Mouse (Mus musculus): ENCODE results near the gene Chil1.

Gene Chil1

DNA sequence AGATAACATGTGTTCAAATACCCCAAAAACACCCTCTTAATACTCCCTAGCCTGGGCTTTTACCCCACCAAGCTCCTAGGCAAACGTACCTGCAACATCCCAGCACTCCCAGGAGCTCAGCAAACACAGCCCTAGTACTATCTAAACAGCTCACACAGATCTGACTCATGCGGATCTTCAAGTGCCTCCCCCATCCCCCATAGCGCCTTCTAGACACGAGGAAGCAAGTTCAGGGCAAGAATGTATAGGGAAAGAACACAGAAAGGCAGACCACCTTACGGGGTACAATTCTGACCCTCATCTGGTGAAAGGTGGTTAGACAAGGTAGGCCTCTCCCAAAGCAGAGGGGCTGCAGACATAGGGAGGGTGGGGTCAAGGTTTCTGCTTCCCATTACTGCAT lies 24.1 kb downstream of the Chil1 start:
- no peak for DNase-seq

DNA sequence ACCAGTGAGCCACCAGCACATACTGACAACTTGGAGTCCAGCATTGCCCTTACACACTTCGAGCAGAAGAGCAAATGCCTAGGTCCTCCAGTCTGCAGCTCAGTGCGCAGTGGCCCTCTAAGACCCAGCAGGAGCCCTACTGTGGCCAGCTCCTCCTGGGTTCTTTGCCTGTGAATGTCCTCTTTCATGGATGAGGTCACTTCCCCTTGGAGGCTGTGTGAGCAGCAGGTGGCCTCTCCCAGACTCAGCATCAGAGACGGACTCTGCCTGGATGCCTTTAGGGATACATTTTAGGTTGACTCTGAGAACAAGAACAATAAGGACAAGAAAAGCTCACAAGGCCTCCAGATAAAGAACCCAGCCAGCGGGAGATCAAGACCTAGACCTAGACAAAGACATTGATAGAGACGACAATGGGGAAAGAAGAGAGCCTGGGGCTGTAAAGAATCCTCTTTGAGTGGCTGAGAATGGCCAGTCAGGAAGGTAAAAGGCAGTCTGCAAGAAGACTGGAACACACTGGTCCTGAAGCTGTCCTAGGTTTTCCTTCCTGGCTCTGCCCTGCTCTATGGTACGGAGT lies 28.3 kb downstream of the Chil1 start:
- peak in 1 of 2 experiments; percentile 48 for DNase-seq

DNA sequence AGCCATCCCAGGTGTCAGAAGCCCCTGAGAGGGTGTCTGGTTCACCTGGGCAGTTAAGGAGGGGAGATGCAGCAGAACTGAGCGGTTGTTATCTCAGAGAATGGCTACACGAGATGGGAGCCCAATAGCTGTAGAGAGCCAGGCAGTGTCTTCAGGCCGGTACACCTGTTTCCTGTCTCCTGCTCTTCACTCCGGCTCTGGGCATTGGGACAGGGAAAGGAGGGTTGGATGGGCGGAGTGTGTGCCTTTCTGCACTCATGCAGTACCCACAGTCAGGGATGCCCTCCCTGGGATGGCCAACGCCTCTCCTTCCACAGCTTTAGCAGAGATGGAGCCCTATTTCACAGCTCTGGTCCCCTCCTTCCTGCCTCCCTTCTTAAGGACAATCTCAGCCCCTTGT lies 29.1 kb downstream of the Chil1 start:
- peak in 1 of 2 experiments; percentile 45 for DNase-seq

DNA sequence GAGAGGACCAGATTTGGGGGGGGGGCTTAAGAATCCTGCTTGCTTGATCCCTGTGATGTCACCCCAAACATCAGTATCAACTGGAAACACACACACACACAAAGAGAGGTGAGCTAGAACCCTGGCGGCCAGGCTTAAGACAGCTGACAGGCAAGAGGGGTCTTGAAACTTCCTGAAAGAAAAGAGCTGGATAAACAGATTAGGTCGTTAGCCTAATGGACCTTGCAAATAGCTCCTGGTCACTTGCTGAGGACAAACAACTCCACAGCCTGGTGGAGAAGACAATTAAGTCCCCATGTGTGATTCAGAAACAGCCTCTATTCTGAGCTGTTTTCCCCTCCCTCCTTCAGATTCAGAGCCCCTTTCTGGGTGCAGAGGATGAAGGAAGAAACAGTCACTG lies 29.7 kb downstream of the Chil1 start:
- no peak for DNase-seq

DNA sequence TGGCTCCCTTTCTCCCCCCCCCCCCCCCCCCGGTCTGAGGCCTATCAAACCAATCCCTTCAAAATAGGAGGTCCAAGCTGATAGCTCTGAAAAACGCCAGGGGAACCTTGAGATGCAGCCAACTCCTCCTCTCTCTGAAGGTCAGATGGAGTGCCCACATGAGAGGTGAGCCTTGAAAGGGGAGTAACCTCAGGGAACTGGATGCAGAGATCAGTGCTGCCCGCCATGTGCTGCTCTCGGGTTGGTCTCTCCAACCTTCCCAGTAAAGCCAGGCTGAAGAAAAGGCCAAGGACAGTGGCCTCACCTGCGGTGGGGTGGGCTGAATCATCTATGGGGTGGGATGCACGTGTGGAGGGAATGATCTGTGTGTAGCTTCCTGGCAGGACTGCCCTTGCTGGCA lies 30.4 kb downstream of the Chil1 start:
- DNase-seq: no peak

DNA sequence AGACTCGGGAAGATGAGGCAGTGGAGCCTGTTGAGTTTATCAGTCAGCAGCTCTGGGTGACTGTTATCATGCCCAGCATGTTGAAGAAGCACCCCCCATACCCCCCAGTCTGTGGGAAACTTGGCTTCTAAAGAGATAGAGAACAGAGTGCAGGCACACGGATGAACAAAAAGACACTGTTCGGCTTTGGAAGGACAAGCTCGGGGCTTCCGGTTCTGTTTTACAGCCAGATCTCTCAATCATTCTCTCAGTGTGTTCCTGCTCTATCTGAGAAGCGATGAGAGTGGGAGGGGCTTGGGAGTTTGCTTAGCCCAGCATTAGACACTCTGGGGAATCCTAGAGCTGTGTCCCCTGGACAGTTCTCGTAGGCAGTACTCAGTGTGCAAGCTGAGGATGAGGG lies 31.4 kb downstream of the Chil1 start:
- no peak for DNase-seq

DNA sequence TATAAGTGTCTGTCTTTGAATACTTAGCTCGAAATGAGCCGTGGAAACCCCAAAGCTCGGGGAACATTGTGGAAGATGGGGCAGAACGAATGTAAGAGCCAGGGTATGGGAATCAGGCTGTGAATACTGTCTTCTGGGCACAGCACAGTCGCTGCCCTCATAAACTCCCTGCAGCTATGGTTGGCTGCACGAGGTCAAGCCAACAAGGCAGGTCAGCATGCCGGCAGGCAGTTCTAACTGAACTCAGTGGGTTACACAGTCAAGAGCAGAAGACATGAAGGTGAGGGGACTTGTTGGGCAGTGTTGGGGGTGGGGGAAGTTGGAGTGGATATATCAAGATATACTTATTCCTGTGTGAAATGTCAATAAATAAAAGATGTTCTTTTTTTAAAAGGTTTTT lies 33.1 kb downstream of the Chil1 start:
- no peak for DNase-seq

DNA sequence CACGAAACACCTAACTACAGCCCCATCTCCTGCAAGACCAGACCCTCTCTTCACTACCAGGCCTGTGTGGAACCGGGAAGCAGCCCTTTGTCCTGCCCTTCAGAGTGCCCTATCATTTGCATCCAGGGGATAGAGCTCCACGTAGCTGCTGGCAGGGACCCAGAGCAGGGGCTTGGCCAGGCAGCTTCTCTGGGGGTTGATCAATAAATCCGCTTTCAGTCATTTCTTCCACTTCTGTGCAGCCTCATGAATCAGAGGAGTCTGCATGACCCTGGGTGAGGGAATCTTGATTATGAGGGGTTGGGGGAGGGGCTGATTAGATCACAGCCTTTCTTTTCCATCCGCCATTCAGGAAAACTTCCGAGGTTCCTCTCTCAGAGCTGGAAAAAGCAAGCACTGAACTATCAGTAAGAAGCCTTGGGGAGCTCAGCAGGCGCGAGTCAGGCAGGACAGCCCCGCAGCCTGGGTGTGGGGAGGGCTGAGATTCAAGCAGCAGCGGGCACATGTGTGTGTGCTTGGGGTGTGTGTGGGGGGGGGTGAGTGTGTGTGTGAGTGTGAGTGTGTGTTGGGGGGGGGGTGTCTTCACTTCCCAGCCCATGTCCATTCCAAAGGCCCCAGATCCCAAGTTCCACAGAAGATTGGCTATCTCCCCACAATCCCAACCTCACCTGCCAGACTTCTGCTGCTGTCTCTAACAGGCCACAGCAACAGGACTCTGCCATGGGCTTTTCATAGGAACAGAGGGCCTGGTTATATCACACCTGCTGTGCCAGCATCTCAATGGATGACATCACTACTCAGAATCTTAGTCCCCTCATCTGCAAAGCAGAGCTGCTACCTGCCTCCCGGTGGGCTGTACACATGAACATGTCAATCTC lies 34.0 kb downstream of the Chil1 start:
- DNase-seq: no peak

DNA sequence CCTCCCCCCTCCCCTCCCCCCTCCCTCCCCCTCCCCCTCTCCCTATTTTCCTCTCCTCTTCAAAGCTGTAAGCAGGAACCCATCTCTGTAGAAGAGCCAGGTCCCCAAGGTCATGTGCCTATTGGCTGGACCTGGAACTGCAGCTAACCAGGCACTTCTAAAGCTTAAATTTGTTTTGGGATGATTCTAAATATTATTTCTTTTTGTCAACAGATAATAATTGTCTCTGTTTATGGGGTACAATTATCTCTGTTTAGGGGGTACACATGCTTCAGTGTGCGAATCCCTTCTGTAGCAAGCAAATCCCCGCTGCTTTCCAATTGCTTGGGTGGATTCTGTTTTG lies 34.6 kb downstream of the Chil1 start:
- no peak for DNase-seq

DNA sequence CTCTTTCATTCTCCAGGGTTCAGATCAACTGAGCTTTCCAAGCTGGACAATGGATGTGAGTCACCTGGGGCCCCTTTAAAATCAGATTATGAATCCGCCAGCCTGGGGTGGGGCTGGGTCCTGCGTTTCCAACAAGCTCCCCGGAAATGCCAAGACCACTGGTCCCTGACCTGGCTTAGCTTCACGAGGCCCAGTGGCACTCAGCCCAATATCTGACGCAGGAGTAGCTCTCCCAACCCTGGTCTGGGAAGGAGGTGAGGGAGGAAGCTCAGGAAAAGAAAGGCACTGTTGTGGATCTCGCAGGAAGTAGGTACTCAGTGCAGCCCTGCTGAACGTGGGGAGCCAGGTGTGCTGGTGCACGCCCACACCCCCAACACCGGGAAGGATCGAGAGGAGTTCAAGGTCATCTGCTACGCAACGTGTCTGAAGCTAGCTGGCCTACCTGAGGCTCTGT lies 35.1 kb downstream of the Chil1 start:
- DNase-seq: no peak

DNA sequence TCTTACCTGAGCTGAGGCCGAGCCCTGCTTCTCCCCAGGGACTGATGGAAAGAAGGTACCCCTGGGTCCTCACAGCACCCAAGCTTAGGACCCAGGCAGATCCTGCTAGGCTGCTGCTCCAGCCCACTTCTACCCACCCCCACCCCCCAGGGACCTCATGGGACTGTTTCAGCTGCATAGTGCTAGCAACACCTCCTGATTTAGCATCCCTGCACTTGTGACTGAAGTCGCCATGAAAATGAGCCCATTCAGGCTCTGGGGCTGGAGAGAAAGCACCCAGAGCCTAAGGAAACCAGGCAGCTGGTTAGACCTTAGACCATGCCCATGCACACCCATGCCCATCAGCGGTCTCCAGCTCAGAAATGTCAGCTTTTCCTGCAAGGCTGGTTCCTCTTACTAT lies 36.0 kb downstream of the Chil1 start:
- DNase-seq: no peak

DNA sequence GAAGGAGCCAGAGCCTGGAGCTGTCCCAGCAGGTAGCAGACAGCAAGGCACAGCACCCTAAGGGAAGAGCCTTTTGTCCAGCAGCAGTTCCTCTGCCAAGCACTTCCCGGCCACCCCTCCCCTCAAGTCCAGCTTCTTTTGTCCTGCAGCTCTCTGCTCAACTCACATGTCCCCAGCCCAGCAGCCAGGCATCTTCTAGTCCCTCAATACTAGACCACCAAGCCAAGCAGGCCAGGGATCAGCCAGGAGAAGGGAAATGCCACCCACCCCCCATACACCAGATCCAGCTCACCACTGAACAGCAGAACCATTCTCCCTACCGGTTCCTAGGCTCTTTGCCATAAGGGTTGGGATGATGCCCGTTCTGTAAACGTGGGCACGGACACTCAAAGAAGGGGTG lies 37.6 kb downstream of the Chil1 start:
- no peak for DNase-seq

DNA sequence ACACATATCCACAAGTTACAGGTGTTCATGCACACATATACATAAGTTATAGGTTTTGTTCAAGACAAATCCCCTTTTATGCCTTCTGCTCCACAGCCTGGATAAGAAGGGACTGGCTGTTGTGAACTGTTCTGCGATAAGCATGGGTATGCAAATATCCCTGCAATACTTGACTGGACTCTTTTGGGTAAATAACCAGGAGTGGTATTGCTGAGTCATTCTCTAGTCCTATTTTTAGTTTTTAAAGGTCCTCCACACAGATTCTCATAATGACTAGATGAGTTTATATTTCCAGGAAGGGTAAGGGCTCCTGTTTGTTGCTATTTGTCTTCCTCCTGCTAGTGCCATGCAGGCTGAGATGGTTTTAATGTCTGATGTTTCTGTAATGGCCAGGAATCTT lies 39.2 kb downstream of the Chil1 start:
- DNase-seq: no peak

DNA sequence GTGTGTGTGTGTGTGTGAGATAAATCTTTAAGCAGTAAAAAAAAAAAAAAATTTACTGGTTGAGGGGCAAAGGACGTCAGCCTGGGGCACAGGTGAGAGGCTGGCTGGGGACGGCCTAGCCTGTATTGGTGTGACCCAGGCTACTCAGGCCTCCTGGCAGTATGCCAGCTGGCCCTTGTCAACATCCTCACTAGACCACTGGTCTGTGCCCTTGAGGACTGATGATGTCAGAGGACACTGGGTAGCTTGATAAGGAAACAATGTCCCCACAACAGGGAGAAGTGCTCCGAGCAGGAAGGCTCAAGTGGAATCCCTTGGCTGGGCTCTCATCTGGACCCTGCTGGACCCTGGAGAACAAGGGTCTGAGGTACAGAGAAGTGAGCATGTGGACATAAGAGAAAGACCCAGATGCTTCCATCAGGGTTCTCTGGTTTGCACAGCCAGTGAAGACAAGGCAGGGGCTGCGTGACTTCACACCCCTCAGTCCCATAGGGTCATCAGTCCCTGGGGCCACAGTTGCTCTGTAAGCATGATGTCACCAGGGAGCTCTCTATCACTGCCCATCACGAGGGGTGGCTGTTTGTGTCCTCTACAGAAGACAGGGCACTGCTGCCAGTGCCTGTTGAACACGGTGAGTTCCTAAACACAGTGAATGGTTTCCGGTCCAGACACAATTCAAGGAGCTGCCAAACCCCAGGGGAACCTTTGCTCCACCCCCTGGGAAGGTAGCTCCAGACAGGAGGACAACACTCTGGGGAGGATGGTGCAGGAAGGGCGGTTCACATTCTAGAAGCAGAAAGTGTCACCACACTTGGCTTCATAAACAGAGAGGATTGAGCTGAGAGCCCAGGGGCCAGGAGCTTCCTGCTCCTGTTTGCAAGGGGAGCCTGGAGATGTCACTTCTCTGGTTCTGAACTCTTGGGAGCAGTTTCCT lies 40.4 kb downstream of the Chil1 start:
- no peak for DNase-seq

DNA sequence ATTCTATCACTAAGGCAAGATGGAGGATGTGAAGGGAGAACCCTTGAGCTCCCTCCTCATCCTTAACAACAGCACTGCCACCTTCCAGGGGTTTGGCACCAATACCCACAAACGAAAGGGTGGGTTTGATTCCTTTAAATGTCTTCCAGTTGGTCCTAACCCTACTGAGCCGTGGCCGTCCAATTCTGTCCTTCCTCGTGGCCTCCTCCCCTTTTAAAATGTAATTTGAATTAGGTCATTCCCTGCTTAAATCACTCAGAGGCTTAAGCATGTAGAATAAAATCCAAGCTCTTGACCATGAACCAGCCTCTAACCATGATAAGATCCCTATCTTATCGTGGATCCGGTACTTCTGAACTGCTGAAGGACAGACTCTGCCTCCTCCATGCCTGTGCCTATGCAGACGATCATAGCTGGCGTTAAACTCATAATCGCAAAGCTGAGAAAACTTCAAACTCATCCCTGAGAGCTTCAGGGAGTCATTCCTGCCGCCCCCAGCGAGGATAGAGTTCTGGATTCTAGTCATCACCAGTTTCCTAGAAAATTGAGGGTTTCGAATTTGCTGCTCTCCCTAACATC lies 42.8 kb downstream of the Chil1 start:
- DNase-seq: no peak

DNA sequence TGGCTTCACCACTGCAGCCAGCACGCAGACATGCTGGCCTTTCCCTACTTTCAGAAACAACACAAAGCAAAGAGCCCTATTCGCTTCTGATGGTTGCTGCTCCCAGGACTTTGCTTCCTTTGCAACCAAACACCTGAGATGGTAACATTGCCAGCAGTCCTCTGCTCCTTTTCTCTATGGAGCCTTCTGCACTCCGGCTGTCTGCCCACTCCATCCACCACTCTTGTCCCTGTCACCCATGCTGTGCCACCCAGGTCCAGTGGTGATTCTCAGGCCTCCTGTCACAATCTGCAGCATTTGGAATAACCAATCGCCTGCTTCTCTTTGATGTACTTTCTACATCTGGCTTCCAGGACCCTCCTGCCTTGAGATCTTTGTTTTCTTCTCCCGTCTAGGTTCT lies 43.4 kb downstream of the Chil1 start:
- DNase-seq: no peak

DNA sequence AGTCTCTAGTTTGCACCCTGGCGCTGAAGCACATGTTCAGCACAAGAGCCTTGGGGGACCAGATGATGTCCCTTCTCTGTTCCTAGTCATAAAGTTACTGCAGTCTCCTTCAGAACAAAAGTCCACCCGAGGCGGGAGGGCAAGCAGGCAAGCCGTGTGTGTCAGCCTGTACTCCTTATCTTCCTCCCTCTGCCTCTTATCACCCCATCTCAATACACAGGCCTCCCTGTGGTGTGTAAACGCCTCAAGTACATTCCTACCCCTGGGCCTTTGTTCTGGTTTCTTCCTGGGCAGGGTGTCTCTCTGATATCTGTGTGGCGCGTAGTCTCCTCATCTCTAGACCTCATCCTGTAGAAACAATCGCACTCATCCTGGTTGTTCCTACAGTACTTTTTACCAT lies 44.8 kb downstream of the Chil1 start:
- no peak for DNase-seq

DNA sequence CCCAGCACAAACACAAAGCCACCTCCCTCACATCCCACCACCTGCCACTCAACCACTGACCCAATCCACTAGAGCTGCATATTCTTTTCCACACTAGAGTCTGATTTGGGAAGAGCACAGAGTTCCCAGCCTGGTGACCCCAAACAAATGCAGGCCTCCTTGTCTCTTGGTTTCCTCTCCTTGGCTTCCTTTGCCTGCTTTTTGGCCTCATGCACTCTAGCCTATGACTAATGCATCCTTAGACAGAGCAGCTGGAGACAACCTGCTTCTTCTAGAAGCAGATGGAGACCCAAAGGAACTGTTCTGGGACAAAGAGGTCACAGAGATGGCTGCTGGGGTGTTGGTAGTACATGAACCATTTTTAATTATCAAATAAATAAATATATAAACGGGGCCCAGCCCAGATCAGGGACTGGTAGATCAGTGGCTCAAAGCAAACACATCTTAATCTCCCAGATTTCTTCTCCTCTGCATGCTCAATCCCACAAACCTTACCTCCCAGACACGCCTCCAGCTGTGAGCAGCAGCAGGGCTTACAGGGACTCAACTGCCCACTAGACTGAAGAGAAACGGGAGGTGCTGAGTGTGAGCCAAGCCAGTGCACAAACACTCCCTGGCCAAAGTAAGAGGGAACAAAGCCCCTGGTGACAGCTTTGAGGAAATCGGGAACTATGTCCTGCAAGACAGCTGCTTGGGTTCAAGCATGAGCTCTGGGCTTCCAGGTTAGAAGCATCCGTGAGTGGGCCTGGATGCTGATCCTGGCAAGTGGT lies 48.0 kb downstream of the Chil1 start:
- DNase-seq: no peak

DNA sequence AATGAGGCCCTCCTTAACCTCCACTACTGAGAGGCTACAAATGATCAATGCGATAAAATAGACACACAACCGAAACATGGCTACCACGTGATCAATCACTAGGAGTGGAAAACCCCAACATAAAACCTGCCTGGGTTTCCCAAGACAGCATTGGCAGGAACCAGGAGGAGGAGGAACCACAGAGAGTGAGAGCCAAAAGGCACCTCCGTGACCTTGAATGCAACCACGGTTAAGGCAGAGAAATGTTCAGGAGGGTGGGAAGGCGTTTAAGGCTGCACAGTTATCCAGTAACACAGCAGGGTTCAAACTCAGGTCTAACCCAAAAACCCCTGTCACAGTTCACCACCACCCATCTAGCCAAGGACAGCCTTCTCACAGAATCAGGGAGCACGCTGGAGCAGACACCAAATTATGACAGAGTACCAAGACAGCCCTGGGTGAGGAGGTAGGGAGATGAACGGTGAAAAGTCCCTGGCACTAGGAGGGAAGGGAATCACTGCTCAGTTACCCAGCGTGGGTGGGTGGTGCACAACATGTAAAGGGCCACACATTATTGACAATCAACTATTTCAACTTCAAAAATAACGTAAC lies 48.8 kb downstream of the Chil1 start:
- no peak for DNase-seq

DNA sequence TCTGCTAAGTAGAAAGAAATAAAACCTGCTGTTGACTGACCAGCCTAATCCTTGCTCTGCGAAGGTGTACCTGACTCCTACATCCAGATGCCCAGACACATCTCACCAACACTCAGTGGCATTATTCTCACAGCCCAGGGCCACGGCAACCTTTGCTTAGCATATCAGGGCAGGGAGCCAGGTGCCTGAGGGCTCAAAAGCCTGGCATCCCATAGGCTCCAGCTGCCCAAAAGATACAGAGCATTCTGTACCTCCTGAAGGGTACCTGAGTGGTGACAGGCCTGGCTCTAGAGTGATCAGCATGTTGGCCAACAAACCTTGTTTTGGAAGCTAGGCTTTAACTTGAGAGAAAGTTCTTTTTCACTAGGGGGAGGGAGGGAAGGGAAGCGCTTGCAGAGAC lies 49.3 kb downstream of the Chil1 start:
- DNase-seq: peak; percentile 68 to 69

DNA sequence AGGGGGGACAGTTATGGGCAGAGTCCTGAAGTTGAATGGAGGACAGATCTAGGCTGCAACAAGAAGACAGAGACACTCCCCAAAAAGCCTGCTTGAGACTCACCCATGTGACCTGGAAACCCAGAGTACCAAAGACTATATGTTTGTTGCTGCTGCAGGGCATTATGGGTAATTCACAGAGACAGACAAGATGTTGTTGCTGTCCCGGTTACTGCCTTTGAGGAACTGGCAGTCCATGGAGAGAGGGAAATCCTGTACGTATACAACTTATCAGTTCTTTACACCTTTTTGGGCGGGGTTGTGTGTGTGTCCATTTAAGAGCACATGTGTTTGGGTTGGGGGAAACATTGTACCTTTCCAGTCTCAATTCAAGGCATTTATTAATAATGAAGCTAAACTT lies 49.7 kb downstream of the Chil1 start:
- DNase-seq: peak in 1 of 2 experiments; percentile 22

DNA sequence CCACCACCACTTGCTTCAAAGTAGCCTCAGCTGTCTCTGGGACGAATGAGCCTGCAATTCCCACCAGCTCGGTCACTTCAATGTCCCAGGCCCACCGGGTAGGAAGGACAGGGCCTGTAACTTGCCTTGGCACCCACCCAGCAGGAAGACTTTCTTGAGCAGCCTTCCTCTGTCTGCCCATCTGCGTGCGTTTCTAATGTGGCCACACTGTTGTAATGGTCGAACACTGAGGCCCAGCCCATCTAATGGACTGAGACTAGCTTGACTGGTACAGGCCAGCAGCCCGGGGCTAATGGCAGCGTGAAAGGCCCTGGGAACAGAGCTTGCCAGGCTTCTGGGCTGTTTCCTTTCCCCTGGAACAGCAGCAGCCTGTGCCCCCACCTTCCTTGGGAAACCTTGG lies 50.4 kb downstream of the Chil1 start:
- peak; percentile 39 to 45 for DNase-seq
